Mouse (Mus musculus): Measurements from ENCODE around the gene Atad3a.

DNA sequence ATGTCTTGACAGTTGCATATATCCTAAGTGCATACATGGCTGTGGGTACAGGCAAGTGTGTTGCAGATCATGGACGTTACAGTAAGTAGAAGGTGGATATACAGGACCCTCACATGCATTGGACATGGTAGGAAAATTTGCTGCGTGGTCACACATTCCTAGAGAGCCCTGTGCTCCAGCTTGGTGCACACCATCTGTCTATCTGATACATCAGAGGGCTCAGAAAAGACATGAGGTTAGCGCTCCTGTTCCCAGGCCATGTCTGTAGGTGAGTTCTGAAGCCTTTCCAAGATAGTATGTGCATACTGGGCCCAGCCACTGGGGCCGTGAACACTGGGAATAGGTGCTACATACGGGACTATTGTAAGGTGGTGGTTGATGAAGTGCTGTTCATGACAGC is 24.5 kb downstream of the Atad3a start:
- TF ChIP-seq CTCF (IDR thresholded peaks at IDR 0.05; ENCODE audit: low read depth), result no peak
- TF ChIP-seq EP300 (IDR thresholded peaks at IDR 0.05; ENCODE audit: low read depth), result no peak

Measured in heart, postnatal 0 days (tissue).